Mouse (Mus musculus): ENCODE measurements around the gene Znhit2. TPM values are rescaled to one million over a fixed set of nuclear protein-coding genes. Genes with fewer than 3 reads are reported as not detected.

Gene Znhit2
- 65.8 and 70.2 TPM in 2 replicates for polyA plus RNA-seq (2021; fragmentation: Nextera tagmentation)
- long read RNA-seq, experiment 1, transcript Znhit2-201 (1 exons, 1,281 nt): major isoform, 137 of 137 reads
- long read RNA-seq, experiment 1, partial matches to known transcripts: 0 of 137 reads
- long read RNA-seq, experiment 1, other reads (novel, unspliced or antisense): 0 of 137 reads
- long read RNA-seq, experiment 2, transcript Znhit2-201 (1 exons, 1,281 nt): major isoform, 75 of 76 reads
- long read RNA-seq, experiment 2, partial matches to known transcripts: 0 of 76 reads
- long read RNA-seq, experiment 2, other reads (novel, unspliced or antisense): 1 of 76 reads

DNA sequence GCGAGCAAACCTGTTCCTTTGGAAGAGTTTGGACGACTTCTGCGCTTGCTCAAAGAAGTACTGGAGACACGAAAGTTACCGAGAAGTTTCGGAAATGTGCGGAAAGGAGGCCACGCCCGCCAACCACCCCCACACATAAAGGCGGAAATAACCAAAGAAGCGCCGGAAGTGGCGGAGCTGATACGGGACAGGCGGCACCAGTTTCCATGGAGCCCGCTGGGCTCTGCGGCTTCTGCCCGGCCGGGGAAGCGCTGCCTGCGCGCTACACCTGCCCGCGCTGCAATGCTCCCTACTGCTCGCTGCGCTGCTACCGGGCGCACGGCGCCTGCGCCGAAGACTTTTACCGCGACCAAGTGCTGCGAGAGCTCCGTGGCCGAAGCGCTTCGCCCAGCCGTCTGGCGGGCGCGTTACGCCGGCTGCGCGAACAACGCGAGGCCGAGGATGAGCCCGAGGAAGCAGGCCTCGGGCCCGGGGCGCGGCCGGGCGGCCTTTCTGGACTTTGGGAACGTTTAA, at the start of gene Znhit2:
Znhit2 (plus strand) TSS at position 172 of the 513 bp plus-strand sequence.

DNA sequence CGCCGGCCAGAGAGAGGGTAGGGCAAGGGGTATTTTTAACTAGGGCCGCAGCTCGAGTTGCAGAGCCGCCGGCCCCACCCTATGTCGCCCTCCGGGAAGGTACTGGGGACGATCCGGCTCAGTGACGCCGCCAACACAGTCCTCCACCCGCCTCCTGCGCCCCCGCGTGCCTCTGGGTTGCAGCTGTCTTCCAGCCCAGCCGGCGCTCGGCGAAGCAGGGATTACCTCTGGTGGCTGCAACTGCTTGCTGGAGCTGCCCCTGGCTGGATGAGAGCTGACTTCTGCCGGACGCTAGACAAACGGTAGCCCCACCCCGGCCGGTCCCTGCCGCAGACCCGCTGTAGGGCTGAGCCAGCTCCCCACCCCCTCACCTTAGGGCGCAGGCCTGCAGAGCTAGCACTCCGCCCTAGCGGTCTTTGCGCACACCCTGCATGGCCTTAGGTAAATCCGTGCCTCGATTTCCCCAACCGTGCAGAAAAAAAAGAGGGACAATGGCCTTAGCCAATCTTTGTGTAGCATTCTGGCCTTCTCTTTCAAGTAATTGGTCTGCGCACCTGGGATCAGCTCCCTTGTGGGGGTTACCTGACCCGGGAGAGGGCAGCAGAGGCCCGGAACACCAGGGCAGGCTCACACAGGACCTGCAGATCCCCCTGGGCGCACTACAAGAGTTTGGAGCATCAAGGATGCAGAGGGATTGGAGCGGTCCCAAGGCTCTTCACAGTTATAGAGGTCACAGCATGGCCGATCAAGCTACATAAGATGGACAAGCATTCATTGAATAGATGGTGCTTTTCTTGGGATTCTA, 45.3 kb upstream of the Znhit2 start, which contains the start of gene Capn1:
Capn1 (minus strand) TSS at position 387 of the 805 bp plus-strand sequence.

DNA sequence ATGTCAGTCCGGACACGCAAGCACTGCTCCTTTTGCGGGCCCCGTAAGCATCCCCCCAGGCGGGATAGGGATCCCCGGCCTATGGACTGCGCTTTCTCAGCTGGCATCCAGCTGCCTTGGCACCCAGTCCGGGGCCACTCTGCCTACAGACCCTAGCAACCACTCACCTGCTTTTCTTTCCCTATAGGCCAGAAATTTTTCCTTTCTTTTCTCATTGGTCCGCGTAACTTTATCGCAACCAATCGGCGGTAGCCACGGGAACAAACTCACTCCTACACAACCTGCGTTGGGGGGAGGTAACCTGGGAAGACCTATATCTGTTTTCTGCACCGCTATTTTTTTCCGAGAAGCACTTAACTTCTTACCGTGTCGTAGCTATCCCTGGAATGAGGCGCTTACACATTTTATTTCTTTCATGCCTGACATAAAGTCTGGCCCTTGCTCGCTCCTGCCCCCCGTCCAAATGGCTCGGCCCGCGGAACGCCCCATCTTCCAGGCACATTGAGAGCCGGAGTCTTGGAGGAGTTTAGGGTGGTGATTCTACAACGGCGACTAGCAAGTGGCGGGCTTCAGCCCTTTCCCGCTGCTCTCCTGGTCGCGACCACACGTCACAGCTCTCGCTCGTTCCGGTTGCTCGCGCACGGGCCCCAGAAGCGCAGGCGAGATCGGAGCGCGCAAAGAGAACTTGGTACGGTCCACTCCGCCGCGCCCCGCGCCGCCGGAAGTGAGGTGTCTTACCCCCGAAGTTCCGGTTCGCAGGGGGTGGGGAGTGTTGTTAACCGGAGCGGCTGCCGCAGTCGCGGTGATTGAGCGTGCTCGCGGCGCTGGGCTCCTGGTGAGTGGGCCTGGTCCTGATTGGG, 14.5 kb upstream of the Znhit2 start, which contains the start of gene Syvn1:
Syvn1 (plus strand) TSS at position 283 of the 860 bp plus-strand sequence.

DNA sequence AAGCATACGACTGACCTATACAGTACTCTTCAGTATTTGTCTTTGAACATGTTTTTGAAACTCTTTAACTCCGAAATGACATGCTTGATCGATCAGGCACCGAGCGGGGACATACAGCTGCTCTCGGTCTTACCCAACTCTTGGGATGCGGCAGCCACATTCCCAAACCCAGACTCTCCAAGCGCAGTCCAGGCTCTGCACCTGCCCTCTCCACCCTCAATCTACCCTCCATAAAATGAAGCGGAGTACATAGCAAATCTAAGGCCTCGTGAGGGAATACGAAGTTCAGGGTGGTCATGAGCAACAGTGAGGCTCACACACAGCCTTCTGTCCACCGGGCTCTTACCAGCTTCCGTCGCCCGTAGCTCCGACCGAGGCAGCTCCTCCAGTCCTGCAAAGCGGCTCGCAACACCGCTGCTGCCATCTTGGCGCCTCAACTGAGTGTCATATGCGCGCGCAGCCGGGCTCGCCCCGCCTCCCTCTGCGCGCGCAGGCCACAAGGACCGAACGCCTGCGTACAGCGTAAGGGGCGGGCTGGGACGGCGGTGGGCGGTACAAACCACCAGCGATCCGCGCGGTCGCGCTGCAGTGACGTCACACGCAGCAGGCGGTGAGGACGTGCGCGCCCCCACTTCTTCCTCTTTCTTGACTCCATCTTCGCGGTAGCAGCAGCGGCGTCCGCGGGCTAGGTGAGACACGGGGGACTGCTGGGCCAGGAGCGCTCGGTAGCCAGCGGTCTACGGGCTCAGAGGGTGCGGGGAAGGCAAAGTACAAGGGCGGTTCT, 3.5 kb upstream of the Znhit2 start, which contains the start of the genes Mrpl49 and Fau:
Mrpl49 (minus strand) TSS at position 473 of the 784 bp plus-strand sequence.
Fau (plus strand) TSS at position 532 of the 784 bp plus-strand sequence.

DNA sequence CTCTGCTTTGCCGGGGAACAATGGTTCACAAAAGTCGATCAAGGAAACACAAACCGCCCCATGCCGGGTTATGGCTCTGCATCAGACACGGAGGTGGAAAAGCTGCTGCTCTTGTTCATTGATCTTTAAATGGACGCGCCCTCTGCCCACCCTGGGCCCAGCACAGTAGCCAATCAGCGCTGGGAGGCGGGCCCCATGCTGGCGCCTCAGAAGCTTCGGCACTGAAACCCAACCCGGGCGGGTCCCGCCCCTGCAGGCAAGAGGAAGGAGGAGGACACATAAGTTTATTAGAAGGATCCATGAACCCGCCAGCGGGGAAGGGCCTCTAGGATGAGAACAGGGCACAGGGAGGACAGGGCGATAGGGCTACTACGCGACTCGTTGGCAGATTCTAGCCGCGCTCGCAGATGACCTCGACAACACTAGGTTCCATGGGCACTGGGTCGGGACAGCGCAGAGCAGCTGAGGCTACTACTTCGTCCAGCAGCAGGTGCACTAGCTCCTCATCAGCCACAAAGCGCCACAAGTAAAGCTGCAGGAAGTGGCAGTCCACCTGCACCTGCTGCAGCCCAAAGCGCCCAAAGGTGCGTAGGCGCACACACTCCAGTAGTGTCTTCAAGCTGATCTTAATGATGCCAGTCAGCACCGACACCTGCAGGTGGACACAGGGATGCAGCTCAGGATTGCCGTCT, 6.9 kb downstream of the Znhit2 start, which contains the start of gene Tm7sf2:
Tm7sf2 (minus strand) TSS at position 650 of the 692 bp plus-strand sequence.

DNA sequence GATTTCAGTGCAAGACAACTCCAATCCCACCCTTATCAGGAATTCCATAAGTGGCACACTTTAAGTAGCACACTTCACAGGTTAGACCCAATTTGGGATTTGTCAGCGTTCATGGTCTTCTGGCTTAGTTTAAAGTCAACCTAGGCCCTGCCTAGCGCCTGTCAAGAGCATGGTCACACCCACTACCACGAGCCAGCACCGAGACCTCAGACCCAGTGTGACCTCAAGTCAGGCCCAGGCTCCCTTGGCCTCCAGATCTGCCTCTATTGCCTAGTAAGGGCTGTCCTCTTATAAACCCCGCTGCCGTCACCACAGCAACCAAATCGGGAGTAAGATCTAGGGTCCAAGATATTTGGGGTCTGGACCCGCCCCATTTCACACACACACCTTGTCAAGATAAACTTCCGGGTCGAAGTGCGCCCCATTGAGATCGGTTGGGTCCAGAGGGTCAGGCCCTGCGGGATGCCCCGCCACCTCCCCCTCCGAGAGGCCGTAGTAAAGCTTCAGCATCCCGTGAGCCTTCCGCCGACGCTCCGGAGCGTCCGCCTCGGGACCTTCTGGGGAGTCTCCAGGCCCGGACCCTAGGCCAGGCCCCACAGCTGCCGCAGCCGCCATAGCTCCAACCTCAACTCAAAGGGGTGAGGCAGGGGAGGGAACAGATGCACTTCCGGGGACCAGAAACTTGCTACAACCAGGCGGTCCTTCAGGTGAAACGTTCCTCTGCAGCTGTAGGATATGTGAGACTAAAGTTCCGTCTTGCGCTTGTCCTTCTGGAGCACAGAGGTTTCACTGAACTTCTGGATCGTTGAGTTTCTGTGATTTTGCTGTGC, 15.8 kb downstream of the Znhit2 start, which contains the start of gene Vps51:
Vps51 (minus strand) TSS at position 668 of the 830 bp plus-strand sequence.

DNA sequence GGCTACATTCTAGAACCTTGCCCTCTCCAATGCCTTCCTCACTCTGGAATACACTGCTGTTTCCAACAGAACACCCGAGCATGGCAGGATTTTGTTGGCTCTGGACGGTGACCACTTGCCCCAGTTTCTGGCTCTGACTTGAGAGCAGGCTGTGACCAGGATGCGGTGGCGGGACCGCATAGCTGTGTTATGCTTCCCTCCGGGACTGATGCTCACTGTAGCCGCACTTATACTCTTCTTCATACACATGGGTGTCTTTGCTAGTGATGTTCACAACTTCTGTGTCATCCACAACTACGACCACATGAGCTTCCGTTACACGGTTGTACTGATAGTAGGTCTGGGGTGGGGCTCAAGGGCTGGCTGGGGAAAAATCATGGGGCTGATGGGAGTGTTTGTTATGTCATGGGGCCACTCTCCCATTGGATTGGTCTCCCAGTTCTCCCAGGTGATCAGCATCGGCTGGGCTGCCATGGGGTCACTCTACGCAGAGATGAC, 19.0 kb downstream of the Znhit2 start, which contains the start of gene Tmem262:
Tmem262 (plus strand) TSS at position 51 of the 498 bp plus-strand sequence.

DNA sequence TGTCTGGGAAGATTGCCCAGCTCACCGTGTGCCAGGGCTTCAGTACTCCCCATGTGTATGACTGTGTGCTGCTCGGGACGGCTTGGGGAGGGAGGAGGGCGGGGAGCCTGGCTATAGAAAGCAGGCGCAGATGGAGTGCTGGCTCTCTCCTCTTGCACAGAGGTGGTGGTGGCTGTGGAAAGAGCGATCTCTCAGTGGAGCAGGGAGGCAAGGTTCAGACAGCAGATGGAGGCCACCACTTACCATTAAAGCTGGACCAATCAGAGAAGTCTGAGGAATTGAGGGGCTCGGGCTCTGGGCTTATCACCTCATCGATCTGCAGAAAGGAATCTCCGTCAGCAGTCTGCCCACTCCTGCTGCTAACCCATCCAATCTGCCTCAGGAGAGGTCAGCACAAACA, 21.2 kb downstream of the Znhit2 start, which contains the start of gene Gm28374:
Gm28374 (minus strand) TSS at position 101 of the 400 bp plus-strand sequence.

DNA sequence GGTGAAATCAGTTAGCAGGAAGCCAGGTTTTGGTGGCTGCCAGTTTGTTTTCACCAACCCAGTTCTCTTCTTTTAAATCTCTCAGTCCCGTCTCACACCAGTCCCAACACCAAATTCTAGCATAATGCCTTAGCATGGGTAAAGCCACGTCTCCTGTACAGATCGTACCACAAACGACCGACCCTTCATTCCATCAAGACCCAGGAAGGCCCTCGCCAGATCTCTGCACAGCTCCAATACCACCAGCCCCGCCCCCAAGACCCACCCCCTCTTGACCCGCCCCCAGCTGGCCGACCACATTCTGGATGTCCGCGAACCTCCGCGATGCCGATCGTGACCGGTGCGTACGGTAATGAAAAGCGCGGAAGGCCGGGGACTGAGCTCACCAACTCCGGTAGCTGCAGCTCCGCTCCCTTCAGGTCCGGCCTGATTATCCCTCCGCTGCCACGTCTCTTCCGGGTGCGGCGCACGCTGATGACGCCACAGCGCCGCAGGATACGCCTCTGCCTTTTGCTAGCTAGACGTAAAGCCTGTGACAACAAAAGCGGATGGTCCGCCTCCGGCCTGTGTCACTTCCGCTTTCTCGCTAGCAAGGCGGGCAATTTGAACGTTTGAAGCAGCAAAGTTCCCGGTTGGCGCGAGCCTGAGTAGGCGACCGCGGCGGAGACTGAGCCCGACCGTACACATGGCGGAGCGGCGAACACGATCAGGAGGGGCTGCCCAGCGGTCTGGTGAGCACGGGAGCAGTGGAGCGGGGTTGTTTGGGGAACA, 23.7 kb downstream of the Znhit2 start, which contains the start of the genes Zfpl1 and Cdca5:
Zfpl1 (minus strand) TSS at position 479 of the 771 bp plus-strand sequence.
Cdca5 (plus strand) TSS at position 506 of the 771 bp plus-strand sequence.

DNA sequence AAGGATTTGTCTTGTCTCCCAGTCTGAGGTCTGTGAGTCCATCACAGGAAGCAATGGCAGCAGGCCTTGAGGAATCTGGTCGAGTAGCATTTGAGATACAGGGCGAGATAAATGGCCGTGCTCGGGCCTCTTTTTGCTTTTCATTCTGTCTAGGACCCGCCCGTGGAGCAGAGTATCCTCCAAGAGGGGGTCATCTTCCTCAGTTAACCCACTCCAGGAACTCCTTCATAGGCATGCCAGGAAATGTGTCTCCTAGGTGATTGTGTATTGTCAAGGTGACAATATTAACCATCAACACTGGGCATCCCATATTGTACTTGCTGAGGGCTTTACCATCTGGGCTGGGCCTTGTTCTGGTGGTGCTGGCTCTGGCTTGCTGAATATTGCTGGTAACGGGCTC, 33.1 kb downstream of the Znhit2 start, which contains the start of gene AC131692.1:
AC131692.1 (plus strand) TSS at position 301 of the 400 bp plus-strand sequence.

DNA sequence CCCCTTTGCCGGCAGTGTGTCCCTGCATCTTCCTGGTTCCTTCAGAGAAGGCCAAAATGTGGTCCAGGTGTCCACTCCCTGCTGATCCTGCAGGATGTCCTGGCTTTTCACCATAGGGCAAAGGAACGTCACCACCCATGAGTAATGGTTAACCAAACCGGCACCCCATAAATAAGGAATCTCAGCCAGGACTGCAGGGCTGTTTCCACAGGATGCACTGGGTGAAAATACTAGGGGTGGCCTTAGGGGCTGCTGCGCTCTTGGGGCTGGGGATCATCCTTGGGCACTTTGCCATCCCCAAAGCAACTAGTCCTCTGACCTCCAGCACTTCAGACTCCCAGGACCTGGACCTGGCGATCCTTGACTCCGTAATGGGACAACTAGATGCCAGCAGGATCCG, 44.6 kb downstream of the Znhit2 start, which contains the start of gene Naaladl1:
Naaladl1 (plus strand) TSS at position 197 of the 400 bp plus-strand sequence.

Other genes starting within 250 kb of the Znhit2 start
- gene Frmd8, start 185.9 kb upstream of the Znhit2 start, polyA plus RNA-seq (2021; fragmentation: Nextera tagmentation): 12.0 and 15.6 TPM in 2 replicates
- gene Slc25a45, start 183.4 kb upstream of the Znhit2 start, polyA plus RNA-seq (2021; fragmentation: Nextera tagmentation): 1.4 and 1.8 TPM in 2 replicates
- gene Tigd3, start 167.0 kb upstream of the Znhit2 start, polyA plus RNA-seq (2021; fragmentation: Nextera tagmentation): 1.1 and 1.3 TPM in 2 replicates
- 31.6 and 39.7 TPM in 2 replicates for gene Dpf2, start 148.2 kb upstream of the Znhit2 start, polyA plus RNA-seq (2021; fragmentation: Nextera tagmentation)
- gene Cdc42ep2, start 136.4 kb upstream of the Znhit2 start, polyA plus RNA-seq (2021; fragmentation: Nextera tagmentation): 10.3 and 11.5 TPM in 2 replicates
- gene Pola2, start 97.0 kb upstream of the Znhit2 start, polyA plus RNA-seq (2021; fragmentation: Nextera tagmentation): 1.9 and 3.1 TPM in 2 replicates
- gene Slc22a20, start 75.0 kb upstream of the Znhit2 start, polyA plus RNA-seq (2021; fragmentation: Nextera tagmentation): not detected in 2 replicates
- 1.5 and 7.2 TPM in 2 replicates for gene Capn1, start 45.3 kb upstream of the Znhit2 start, polyA plus RNA-seq (2021; fragmentation: Nextera tagmentation)
- gene Syvn1, start 14.6 kb upstream of the Znhit2 start, polyA plus RNA-seq (2021; fragmentation: Nextera tagmentation): 28.4 and 36.3 TPM in 2 replicates
- 48.7 and 64.5 TPM in 2 replicates for gene Mrpl49, start 3.4 kb upstream of the Znhit2 start, polyA plus RNA-seq (2021; fragmentation: Nextera tagmentation)
- gene Fau, start 3.3 kb upstream of the Znhit2 start, polyA plus RNA-seq (2021; fragmentation: Nextera tagmentation): 3,354 and 3,515 TPM in 2 replicates
- gene Tm7sf2, start 7.2 kb downstream of the Znhit2 start, polyA plus RNA-seq (2021; fragmentation: Nextera tagmentation): 19.1 and 28.0 TPM in 2 replicates
- 66.0 and 72.3 TPM in 2 replicates for gene Vps51, start 16.0 kb downstream of the Znhit2 start, polyA plus RNA-seq (2021; fragmentation: Nextera tagmentation)
- gene Tmem262, start 18.8 kb downstream of the Znhit2 start, polyA plus RNA-seq (2021; fragmentation: Nextera tagmentation): not detected in 2 replicates
- gene Gm28374, start 21.1 kb downstream of the Znhit2 start, polyA plus RNA-seq (2021; fragmentation: Nextera tagmentation): 0.30 and 0.31 TPM in 2 replicates
- 55.1 and 67.5 TPM in 2 replicates for gene Zfpl1, start 23.8 kb downstream of the Znhit2 start, polyA plus RNA-seq (2021; fragmentation: Nextera tagmentation)
- gene Cdca5, start 23.8 kb downstream of the Znhit2 start, polyA plus RNA-seq (2021; fragmentation: Nextera tagmentation): 0.08 and 0.12 TPM in 2 replicates
- gene AC131692.1, start 33.2 kb downstream of the Znhit2 start, polyA plus RNA-seq (2021; fragmentation: Nextera tagmentation): not detected in 2 replicates
- gene Naaladl1, start 44.6 kb downstream of the Znhit2 start, polyA plus RNA-seq (2021; fragmentation: Nextera tagmentation): 0.07 and 0.18 TPM in 2 replicates
- 48.7 and 63.2 TPM in 2 replicates for gene Sac3d1, start 57.5 kb downstream of the Znhit2 start, polyA plus RNA-seq (2021; fragmentation: Nextera tagmentation)
- gene Snx15, start 67.1 kb downstream of the Znhit2 start, polyA plus RNA-seq (2021; fragmentation: Nextera tagmentation): 63.9 and 70.7 TPM in 2 replicates
- 0.19 TPM in 1 of 2 replicates, not detected in the other for gene Batf2, start 79.8 kb downstream of the Znhit2 start, polyA plus RNA-seq (2021; fragmentation: Nextera tagmentation)
- 175 and 184 TPM in 2 replicates for gene Arl2, start 80.4 kb downstream of the Znhit2 start, polyA plus RNA-seq (2021; fragmentation: Nextera tagmentation)
- not detected in 2 replicates for gene Majin, start 123.2 kb downstream of the Znhit2 start, polyA plus RNA-seq (2021; fragmentation: Nextera tagmentation)
- not detected in 2 replicates for gene Gpha2, start 165.2 kb downstream of the Znhit2 start, polyA plus RNA-seq (2021; fragmentation: Nextera tagmentation)
- 32.1 and 73.3 TPM in 2 replicates for gene Ppp2r5b, start 174.7 kb downstream of the Znhit2 start, polyA plus RNA-seq (2021; fragmentation: Nextera tagmentation)
- gene Atg2a, start 180.5 kb downstream of the Znhit2 start, polyA plus RNA-seq (2021; fragmentation: Nextera tagmentation): 6.0 and 7.8 TPM in 2 replicates
- 17.3 and 24.9 TPM in 2 replicates for gene Ehd1, start 215.5 kb downstream of the Znhit2 start, polyA plus RNA-seq (2021; fragmentation: Nextera tagmentation)
- 0.04 and 0.33 TPM in 2 replicates for gene Cdc42bpg, start 245.3 kb downstream of the Znhit2 start, polyA plus RNA-seq (2021; fragmentation: Nextera tagmentation)

Data from left cerebral cortex, adult 6 months (tissue).